Mouse (Mus musculus) lung, postnatal 10 days (tissue): ENCODE results near the gene Slc6a8.

Experiments
- DNase-seq: peaks from one replicate; pipeline ENCODE4 v3.0.0; 2021

Slc6a8 gene

GRCm38 (mm10) chrX:73685629-73686028 lies 12.7 kb downstream of the Slc6a8 start:
- DNase-seq = peak; percentile 18

- peak; percentile 72 for DNase-seq
Observed at GRCm38 (mm10) chrX:73690917-73691629, 18.1 kb downstream of the Slc6a8 start.

- peak; percentile 14 for DNase-seq
Observed at GRCm38 (mm10) chrX:73700472-73700871, 27.5 kb downstream of the Slc6a8 start.

GRCm38 (mm10) chrX:73715476-73716108 lies 42.6 kb downstream of the Slc6a8 start:
- DNase-seq = peak; percentile 68

GRCm38 (mm10) chrX:73716109-73716661 lies 43.2 kb downstream of the Slc6a8 start, which contains the start of the genes Bcap31 and Abcd1:
Bcap31 (minus strand) TSS chrX:73716175.
Abcd1 (plus strand) TSS chrX:73716597.
- peak; percentile 98 for DNase-seq

GRCm38 (mm10) chrX:73716709-73717545 lies 44.0 kb downstream of the Slc6a8 start:
- DNase-seq = peak; percentile 9

GRCm38 (mm10) chrX:73717667-73718066 lies 44.7 kb downstream of the Slc6a8 start:
- peak; percentile 6 for DNase-seq

- DNase-seq = peak; percentile 4
Observed at GRCm38 (mm10) chrX:73718271-73718670, 45.3 kb downstream of the Slc6a8 start.

GRCm38 (mm10) chrX:73718686-73719362 lies 45.9 kb downstream of the Slc6a8 start:
- DNase-seq = peak; percentile 50

- no peak for DNase-seq
Observed at GRCm38 (mm10) chrX:73730908-73731307, 58.0 kb downstream of the Slc6a8 start.
